Comparison of ENCODE assay signal across 27 mouse cellular contexts in genomic region chr4:106615637-106616036, GRCm38 (mm10). TPM values are rescaled to one million over a fixed set of nuclear protein-coding genes. Genes with fewer than 3 reads are reported as not detected.
DNase-seq lines count a peak whose midpoint lies in the region; ATAC-seq and TF ChIP-seq lines count a peak whose summit lies in the region.
"Had no signal": no experiment of that assay in that cellular context is flagged by ENCODE, and none has a peak within 500 bp of the region (broad histone marks: within the 10 kb centered on the region; RNA-seq: fewer than 3 reads in every experiment).

No protein-coding gene starts in this region.

- peaks cover 11% of the 10 kb centered on the region for H3K4me1 ChIP-seq in testis, adult 2 months (ENCODE audit: control insufficient read depth, insufficient read depth, low read length)
- peaks cover 36% of the 10 kb centered on the region for H3K4me1 ChIP-seq in thymus, adult 2 months (replicated peaks; ENCODE audit: control insufficient read depth, insufficient read depth, low read length)
- H3K4me1 ChIP-seq in hindbrain, embryonic 12.5 days = peaks cover 13% of the 10 kb centered on the region

- no peaks in the 10 kb centered on the region for H3K27me3 ChIP-seq in testis, adult 2 months (ENCODE audit: control insufficient read depth, insufficient read depth, low read length)
- H3K27me3 ChIP-seq in thymus, adult 2 months (ENCODE audit: control insufficient read depth, insufficient read depth, low read length) = no peaks in the 10 kb centered on the region
- peaks cover 19% of the 10 kb centered on the region for H3K27me3 ChIP-seq in hindbrain, embryonic 12.5 days

- no peak for ATAC-seq in hindbrain, embryonic 12.5 days (ENCODE audit: low FRiP score)
- ATAC-seq: forebrain, embryonic 13.5 days; midbrain, embryonic 13.5 days had no signal

- H3K4me2 ChIP-seq in hindbrain, embryonic 12.5 days (replicated peaks) = no peak overlapping the region
- H3K4me2 ChIP-seq: forebrain, embryonic 13.5 days; heart, embryonic 12.5 days; lung, embryonic 14.5 days; midbrain, embryonic 13.5 days had no signal

- no peak overlapping the region for H3K27ac ChIP-seq in testis, adult 2 months (ENCODE audit: control insufficient read depth, insufficient read depth, low read depth, low read length)
- peak overlapping the region; percentile 1; the same call in 1 of the 2 replicates for H3K27ac ChIP-seq in thymus, adult 2 months (ENCODE audit: control insufficient read depth, insufficient read depth, low read length)
- H3K27ac ChIP-seq in hindbrain, embryonic 12.5 days = no peak overlapping the region
- H3K27ac ChIP-seq: embryonic facial prominence, embryonic 10.5 days; forebrain, embryonic 13.5 days; macrophage; midbrain, embryonic 13.5 days had no signal

- H3K9me3 ChIP-seq in hindbrain, embryonic 12.5 days (replicated peaks) = no peaks in the 10 kb centered on the region
- H3K9me3 ChIP-seq: embryonic facial prominence, embryonic 10.5 days; forebrain, embryonic 13.5 days; heart, embryonic 12.5 days; midbrain, embryonic 13.5 days had no signal

- H3K4me3 ChIP-seq in testis, adult 2 months (ENCODE audit: control insufficient read depth, low read depth, low read length) = peak overlapping the region; percentile 41
- H3K4me3 ChIP-seq in thymus, adult 2 months (ENCODE audit: control insufficient read depth, insufficient read depth, low read length) = no peak overlapping the region
- H3K4me3 ChIP-seq in hindbrain, embryonic 12.5 days = no peak overlapping the region
- H3K4me3 ChIP-seq: embryonic facial prominence, embryonic 10.5 days; forebrain, embryonic 13.5 days; heart, embryonic 12.5 days; midbrain, embryonic 13.5 days; myocyte had no signal

- no peak for DNase-seq in testis, postnatal 10 days (ENCODE audit: low spot score)
- peak; percentile 88 for DNase-seq in R1 (ENCODE audit: low read depth, low spot score)
- DNase-seq in thymus, adult 2 months = peak; percentile 14
- DNase-seq in natural killer cell, adult 2 months (ENCODE audit: low spot score in 2 of 2) = no peak
- no peak for DNase-seq in layer of hippocampus, postnatal 14 days (ENCODE audit: low spot score in 2 of 2)
- DNase-seq: cerebellum, adult 11 months; cerebellum, postnatal 36 days; gastrocnemius, postnatal 36 days; heart, postnatal 4 days; kidney, adult 8-10 months; kidney, postnatal 36 days; layer of hippocampus, adult 9-11 months; lung, embryonic 14.5 days; right cerebral cortex, adult 18-20 months had no signal

- no peak for TF ChIP-seq POLR2A in testis, adult 2 months (IDR thresholded peaks at IDR 0.05; ENCODE audit: control insufficient read depth, low read depth, low read length)
- no peak for TF ChIP-seq POLR2A in thymus, adult 2 months (IDR thresholded peaks at IDR 0.05; ENCODE audit: control insufficient read depth, extremely low read depth, insufficient read depth, low read length, poor library complexity)

- no peaks in the 10 kb centered on the region for H3K36me3 ChIP-seq in testis, adult 2 months (ENCODE audit: control insufficient read depth, insufficient read depth, low read length)
- H3K36me3 ChIP-seq in thymus, adult 2 months (ENCODE audit: control insufficient read depth, insufficient read depth, low read length) = no peaks in the 10 kb centered on the region
- H3K36me3 ChIP-seq in hindbrain, embryonic 12.5 days = no peaks in the 10 kb centered on the region
- H3K36me3 ChIP-seq: embryonic facial prominence, embryonic 10.5 days; heart, embryonic 12.5 days; midbrain, embryonic 13.5 days had no signal

- no peak overlapping the region for H3K9ac ChIP-seq in hindbrain, embryonic 12.5 days
- H3K9ac ChIP-seq: forebrain, embryonic 13.5 days; heart, embryonic 12.5 days; lung, embryonic 14.5 days; midbrain, embryonic 13.5 days had no signal

- no peak for TF ChIP-seq CTCF in testis, adult 2 months (IDR thresholded peaks at IDR 0.05; ENCODE audit: control insufficient read depth, insufficient read depth, insufficient replicate concordance, low read depth, low read length)
- TF ChIP-seq CTCF in thymus, adult 2 months (IDR thresholded peaks at IDR 0.05; ENCODE audit: borderline replicate concordance, control insufficient read depth, extremely low read depth, insufficient read depth, low read length, poor library complexity) = no peak

- WGBS in thymus, adult 2 months = 62% methylated on average over 12 of the region's 12 CpGs
- WGBS in hindbrain, embryonic 12.5 days = 85% methylated on average over 12 of the region's 12 CpGs

RNA-seq across cellular contexts. Expression of gene Lexm, which starts 1.4 kb away (rescaled TPM):
- polyA plus RNA-seq in testis, adult 2 months (2012; rRNA removed) = 54.3 and 56.3 TPM in 2 replicates
- not detected in 2 replicates for polyA plus RNA-seq in thymus, adult 2 months (2012; rRNA removed)
- 0.29 and 0.70 TPM in 2 replicates for polyA plus RNA-seq in hindbrain, embryonic 12.5 days (2016; fragmentation: Nextera tagmentation; extraction: Ambion mirVana)
- total RNA-seq in layer of hippocampus, postnatal 14 days (2021) = not detected
- total RNA-seq: adrenal gland, adult 18-20 months; gastrocnemius, postnatal 36 days; heart, postnatal 4 days had no signal
- polyA plus RNA-seq: C2C12; forebrain, embryonic 13.5 days; limb, embryonic 14.5 days; lung, embryonic 14.5 days; macrophage; myocyte; small intestine, adult 2 months; stomach, embryonic 14.5 days had no signal

RNA-seq across cellular contexts. Expression of gene Ttc22, which starts 6.6 kb away (rescaled TPM):
- polyA plus RNA-seq in testis, adult 2 months (2012; rRNA removed) = 0.19 and 1.8 TPM in 2 replicates
- 1.4 and 1.7 TPM in 2 replicates for polyA plus RNA-seq in thymus, adult 2 months (2012; rRNA removed)
- 0.68 and 0.83 TPM in 2 replicates for polyA plus RNA-seq in hindbrain, embryonic 12.5 days (2016; fragmentation: Nextera tagmentation; extraction: Ambion mirVana)
- under 1 TPM; 0.91 to 0.94 TPM for total RNA-seq in layer of hippocampus, postnatal 14 days (2021)
- total RNA-seq: gastrocnemius, postnatal 36 days had no signal
- polyA plus RNA-seq: C2C12; embryonic facial prominence, embryonic 10.5 days; macrophage had no signal

RNA-seq across cellular contexts. Expression of gene Pars2, which starts 35.2 kb away (rescaled TPM):
- 2.3 and 2.4 TPM in 2 replicates for polyA plus RNA-seq in testis, adult 2 months (2012; rRNA removed)
- 16.3 and 17.3 TPM in 2 replicates for polyA plus RNA-seq in thymus, adult 2 months (2012; rRNA removed)
- 10.6 and 11.7 TPM in 2 replicates for polyA plus RNA-seq in hindbrain, embryonic 12.5 days (2016; fragmentation: Nextera tagmentation; extraction: Ambion mirVana)
- 1 to 10 TPM; 6.8 to 7.3 TPM for total RNA-seq in layer of hippocampus, postnatal 14 days (2021)

RNA-seq across cellular contexts. Expression of gene Dhcr24, which starts 54.8 kb away (rescaled TPM):
- 24.0 and 28.3 TPM in 2 replicates for polyA plus RNA-seq in testis, adult 2 months (2012; rRNA removed)
- 80.0 and 106 TPM in 2 replicates for polyA plus RNA-seq in thymus, adult 2 months (2012; rRNA removed)
- polyA plus RNA-seq in hindbrain, embryonic 12.5 days (2016; fragmentation: Nextera tagmentation; extraction: Ambion mirVana) = 6.9 and 7.3 TPM in 2 replicates
- total RNA-seq in layer of hippocampus, postnatal 14 days (2021) = 100 to 1,000 TPM in 1 of 2 experiments, 10 to 100 TPM in 1; 93.8 to 106 TPM

Comparison
In these comparisons a context has a peak if more than half of its experiments do, and no peak if none do; other contexts are left out.
1. DNase-seq: peak in R1 (single experiment) and thymus, adult 2 months (single experiment); none in testis, postnatal 10 days (single experiment), natural killer cell, adult 2 months (0 of 2) and layer of hippocampus, postnatal 14 days (0 of 2).
2. RNA of gene Lexm, which starts 1.4 kb away (polyA plus RNA-seq): 54.3 to 56.3 TPM in testis, adult 2 months; 0.29 to 0.70 TPM in hindbrain, embryonic 12.5 days and not detected in thymus, adult 2 months; every median in the first group is over 10 times any median in the second.